Mouse (Mus musculus) E14TG2a.4 (cell line): ENCODE measurements around the gene Tdp2.

Experiments used
- H3K27me3 ChIP-seq: 2 replicates; pipeline ENCODE4 v1.6.1; 2014; ENCODE audit warnings: low read length, control low read depth; ENCODE audit not compliant: insufficient read depth
- H3K36me3 ChIP-seq: 2 replicates; pipeline ENCODE4 v1.6.1; 2014; ENCODE audit warnings: low read length, control low read depth; ENCODE audit not compliant: insufficient read depth
- H3K4me1 ChIP-seq: replicated peaks from 2 replicates; pipeline ENCODE4 v1.6.1; 2014; ENCODE audit warnings: low read depth, low read length, control low read depth
- H3K4me3 ChIP-seq: replicated peaks from 2 replicates; pipeline ENCODE4 v1.5.1; 2014; ENCODE audit warnings: mild to moderate bottlenecking, low read length
- H3K9me3 ChIP-seq: 2 replicates; pipeline ENCODE4 v1.6.1; 2014; ENCODE audit warnings: low read length, control low read depth
- CTCF ChIP-seq: conservative IDR thresholded peaks from 2 replicates; pipeline ENCODE4 v1.5.1; 2014; ENCODE audit warnings: low read length
- NANOG ChIP-seq: IDR thresholded peaks from 2 replicates; pipeline ENCODE4 v1.6.1; 2014; ENCODE audit warnings: borderline replicate concordance, low read length, mixed read lengths
- POU5F1 ChIP-seq: IDR thresholded peaks from 2 replicates; pipeline ENCODE4 v1.6.1; 2014; ENCODE audit warnings: low read length, borderline replicate concordance

Gene Tdp2

GRCm38 (mm10) chr13:24861084-24861483 lies 29.6 kb downstream of the Tdp2 start:
- peaks cover 41% of the 10 kb centered on the region for H3K4me1 ChIP-seq
- no peaks in the 10 kb centered on the region for H3K9me3 ChIP-seq
- TF ChIP-seq POU5F1 (no peak), NANOG (no peak), CTCF (no peak)
- peak overlapping the region; percentile 32 for H3K4me3 ChIP-seq
- peaks cover 11% of the 10 kb centered on the region; the same call in 1 of the 2 replicates for H3K27me3 ChIP-seq
- H3K36me3 ChIP-seq: no peaks in the 10 kb centered on the region

- H3K4me3 ChIP-seq: no peak overlapping the region
- no peaks in the 10 kb centered on the region for H3K36me3 ChIP-seq
- peaks cover 44% of the 10 kb centered on the region for H3K4me1 ChIP-seq
- peaks cover 11% of the 10 kb centered on the region; the same call in 1 of the 2 replicates for H3K27me3 ChIP-seq
- H3K9me3 ChIP-seq: no peaks in the 10 kb centered on the region
- TF ChIP-seq POU5F1 (no peak), NANOG (no peak), CTCF (no peak)
Measured at GRCm38 (mm10) chr13:24862021-24862420, 30.5 kb downstream of the Tdp2 start.

GRCm38 (mm10) chr13:24862520-24862919 lies 31.0 kb downstream of the Tdp2 start:
- Histone ChIP-seq H3K27me3 (peaks cover 11% of the 10 kb centered on the region; the same call in 1 of the 2 replicates), H3K4me3 (no peak overlapping the region), H3K4me1 (peaks cover 44% of the 10 kb centered on the region), H3K36me3 (no peaks in the 10 kb centered on the region), H3K9me3 (no peaks in the 10 kb centered on the region)
- TF ChIP-seq CTCF: peak; percentile 58
- TF ChIP-seq POU5F1: no peak
- no peak for TF ChIP-seq NANOG

- Histone ChIP-seq H3K4me1 (peaks cover 40% of the 10 kb centered on the region), H3K4me3 (no peak overlapping the region), H3K36me3 (no peaks in the 10 kb centered on the region), H3K9me3 (no peaks in the 10 kb centered on the region), H3K27me3 (no peaks in the 10 kb centered on the region)
- TF ChIP-seq CTCF: no peak
- TF ChIP-seq POU5F1: no peak
- TF ChIP-seq NANOG: no peak
Measured at GRCm38 (mm10) chr13:24866430-24867402, 35.2 kb downstream of the Tdp2 start.

- no peaks in the 10 kb centered on the region for H3K36me3 ChIP-seq
- H3K4me1 ChIP-seq: peaks cover 34% of the 10 kb centered on the region
- TF ChIP-seq POU5F1 (no peak), NANOG (no peak), CTCF (no peak)
- no peaks in the 10 kb centered on the region for H3K27me3 ChIP-seq
- no peaks in the 10 kb centered on the region for H3K9me3 ChIP-seq
- no peak overlapping the region for H3K4me3 ChIP-seq
Measured at GRCm38 (mm10) chr13:24867789-24868188, 36.3 kb downstream of the Tdp2 start.

GRCm38 (mm10) chr13:24868233-24868632 lies 36.8 kb downstream of the Tdp2 start:
- Histone ChIP-seq H3K4me1 (peaks cover 34% of the 10 kb centered on the region), H3K27me3 (no peaks in the 10 kb centered on the region), H3K4me3 (no peak overlapping the region), H3K9me3 (no peaks in the 10 kb centered on the region), H3K36me3 (no peaks in the 10 kb centered on the region)
- TF ChIP-seq CTCF: no peak
- TF ChIP-seq POU5F1: no peak
- no peak for TF ChIP-seq NANOG

- no peak overlapping the region for H3K4me3 ChIP-seq
- no peak for TF ChIP-seq CTCF
- no peak for TF ChIP-seq POU5F1
- TF ChIP-seq NANOG: no peak
- H3K4me1 ChIP-seq: no peaks in the 10 kb centered on the region; the same call in 1 of the 2 replicates
- no peaks in the 10 kb centered on the region for H3K27me3 ChIP-seq
- H3K36me3 ChIP-seq: no peaks in the 10 kb centered on the region
- H3K9me3 ChIP-seq: peaks cover 5% of the 10 kb centered on the region
Measured at GRCm38 (mm10) chr13:24879359-24880040, 48.0 kb downstream of the Tdp2 start.

- no peaks in the 10 kb centered on the region; the same call in 1 of the 2 replicates for H3K4me1 ChIP-seq
- no peak overlapping the region for H3K4me3 ChIP-seq
- H3K27me3 ChIP-seq: no peaks in the 10 kb centered on the region
- no peak for TF ChIP-seq NANOG
- TF ChIP-seq POU5F1: no peak
- TF ChIP-seq CTCF: no peak
- peaks cover 9% of the 10 kb centered on the region for H3K9me3 ChIP-seq
- H3K36me3 ChIP-seq: no peaks in the 10 kb centered on the region
Measured at GRCm38 (mm10) chr13:24880208-24880607, 48.7 kb downstream of the Tdp2 start.
